Mouse (Mus musculus): ENCODE measurements around the gene Rab3d.

GRCm38 (mm10) chr9:21948146-21948545 lies 30.2 kb upstream of the Rab3d start:
- TF ChIP-seq CTCF (IDR thresholded peaks at IDR 0.05; ENCODE audit: low read depth) (no peak), EP300 (IDR thresholded peaks at IDR 0.05; ENCODE audit: low read depth) (no peak)
